22 mouse cellular contexts compared by ENCODE assay signal in the genomic region with DNA sequence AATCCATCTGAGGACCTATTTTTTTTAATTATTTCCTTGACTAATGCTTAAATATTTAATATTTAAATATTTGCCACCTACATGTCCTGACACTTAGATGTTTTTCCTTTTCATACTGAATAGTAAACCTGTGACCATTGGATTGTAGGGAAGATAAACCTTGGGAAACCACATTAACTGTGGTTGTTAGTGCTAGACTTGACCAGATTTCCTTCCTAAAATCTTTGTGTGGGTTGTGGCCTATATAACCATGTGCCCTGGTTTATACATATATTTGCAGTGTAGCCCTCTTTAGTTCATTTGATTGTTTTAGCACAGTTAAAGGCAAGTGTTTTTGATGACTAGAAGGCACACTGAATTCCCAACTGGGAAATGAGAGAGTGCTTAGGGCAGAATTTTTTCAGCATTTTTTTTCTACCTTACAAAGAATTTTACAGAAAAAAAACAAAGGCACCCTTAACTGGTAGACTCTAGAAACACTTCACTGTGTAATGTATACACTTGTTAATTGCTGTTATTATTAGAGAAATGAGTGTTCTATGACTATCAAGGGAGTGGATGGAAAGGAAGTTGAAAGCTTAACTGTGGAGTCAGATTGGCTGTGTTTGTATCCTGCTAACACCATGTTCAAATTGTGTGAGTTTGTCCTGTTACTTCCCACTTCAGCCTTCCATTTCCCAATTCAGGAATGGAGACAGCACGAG.
"Had no signal": no experiment of that assay in that cellular context is flagged by ENCODE, and none has a peak within 500 bp of the region (broad histone marks: within the 10 kb centered on the region; RNA-seq: fewer than 3 reads in every experiment).

No protein-coding gene starts in this region.

- H3K27ac ChIP-seq: lung, embryonic 15.5 days; macrophage; midbrain, embryonic 10.5 days; midbrain, embryonic 12.5 days; neural tube, embryonic 13.5 days; neural tube, embryonic 15.5 days had no signal

- H3K4me3 ChIP-seq: lung, embryonic 15.5 days; midbrain, embryonic 10.5 days; midbrain, embryonic 12.5 days; myocyte; neural tube, embryonic 13.5 days; neural tube, embryonic 15.5 days had no signal

- ATAC-seq: liver, postnatal 0 days; lung, postnatal 0 days; midbrain, embryonic 16.5 days had no signal

- DNase-seq: liver, postnatal 0 days; lung, adult 2 months; lung, postnatal 14 days; lung, postnatal 36 days; midbrain, embryonic 14.5 days; retina, postnatal 1 day; right cerebral cortex, adult 18-20 months; right cerebral cortex, postnatal 25 days; right cerebral cortex, postnatal 4 days; spleen, adult 18-20 months; thymus, adult 18-20 months; thymus, postnatal 25 days; thymus, postnatal 4 days had no signal
